Mouse (Mus musculus) heart, postnatal 14 days (tissue): ENCODE measurements around the gene Uckl1. TPM values are rescaled to one million over a fixed set of nuclear protein-coding genes. Genes with fewer than 3 reads are reported as not detected.
A peak's percentile ranks its signal among the peaks of the same experiment; 100 is the strongest.

Source experiments
- DNase-seq, 2 experiments: peaks; one replicate each; pipeline ENCODE4 v3.0.0; 2021 to 2022
- intact Hi-C: fragments of 180-260 bp; cut with DNase I; formaldehyde crosslinking; loops from one replicate; pipeline ENCODE4 v1.15.1; 2025
- long read RNA-seq, 2 experiments: library from polyadenylated mRNA; stranded (forward); transcript quantifications; one replicate each; pipeline ENCODE4 v2.0.0; 2021
- total RNA-seq, 2 experiments: library from RNA; stranded (reverse); gene quantifications; 2 replicates each; pipeline ENCODE4 v1.2.3; 2021

Gene Uckl1
- total RNA-seq: 10 to 100 TPM; 41.0 to 47.0 TPM
- long read RNA-seq, experiment 1, partial matches to known transcripts: 2 of 94 reads
- long read RNA-seq, experiment 1, other reads (novel, unspliced or antisense): 89 of 94 reads
- long read RNA-seq, experiment 2, partial matches to known transcripts: 3 of 66 reads
- long read RNA-seq, experiment 2, other reads (novel, unspliced or antisense): 62 of 66 reads

GRCm38 (mm10) chr2:181584411-181584942 is at the start of gene Uckl1:
TSS of gene Uckl1 (minus strand) at chr2:181584892.
- DNase-seq: no peak
- intact Hi-C loops: loop anchor here (5.0 kb wide), 1 partner anchor 192 kb away; no protein-coding TSS in a partner anchor

GRCm38 (mm10) chr2:181632624-181633023 is 47.9 kb upstream of the Uckl1 start:
- intact Hi-C loops: no loop called here
- DNase-seq: no peak

- no peak for DNase-seq
- intact Hi-C loops: no loop called here
These were observed 43.8 kb upstream of the Uckl1 start for GRCm38 (mm10) chr2:181628471-181628870.

GRCm38 (mm10) chr2:181623401-181623800 is 38.7 kb upstream of the Uckl1 start:
- DNase-seq: peak; percentile 11 to 34
- intact Hi-C loops: loop anchor here (2.0 to 5.0 kb wide), 3 partner anchors 34 to 84 kb away; partner anchors contain the start of gene Gm29797

- intact Hi-C loops: no loop called here
- DNase-seq: no peak
These were observed 34.2 kb upstream of the Uckl1 start for GRCm38 (mm10) chr2:181618761-181619495.

- intact Hi-C loops: no loop called here
These were observed 17.7 kb upstream of the Uckl1 start for GRCm38 (mm10) chr2:181602367-181602766.

GRCm38 (mm10) chr2:181601751-181602145 is 17.1 kb upstream of the Uckl1 start:
- intact Hi-C loops: no loop called here

More at GRCm38 (mm10) chr2:181602367-181602766, 17.7 kb upstream of the Uckl1 start:
- no peak for DNase-seq

GRCm38 (mm10) chr2:181600828-181601750 is 16.4 kb upstream of the Uckl1 start:
- intact Hi-C loops: no loop called here
- peak; percentile 95 to 97 for DNase-seq

More at GRCm38 (mm10) chr2:181601751-181602145, 17.1 kb upstream of the Uckl1 start:
- no peak for DNase-seq

GRCm38 (mm10) chr2:181600226-181600758 is 15.6 kb upstream of the Uckl1 start:
- no peak for DNase-seq
- intact Hi-C loops: no loop called here

GRCm38 (mm10) chr2:181598454-181599351 is 14.0 kb upstream of the Uckl1 start, which contains the start of gene Samd10:
TSS of gene Samd10 (minus strand) at chr2:181599212.
- DNase-seq: peak; percentile 53 to 54
- intact Hi-C loops: loop anchor here (10.0 kb wide), 1 partner anchor 414 kb away; the partner anchor contains the start of gene Ppdpf

- DNase-seq: no peak
- intact Hi-C loops: loop anchor here (10.0 kb wide), 1 partner anchor 413 kb away; the partner anchor contains the start of gene Ppdpf
These were observed 12.8 kb upstream of the Uckl1 start for GRCm38 (mm10) chr2:181597378-181598061.

- intact Hi-C loops: loop anchor here (10.0 kb wide), 1 partner anchor 412 kb away; the partner anchor contains the start of gene Ppdpf
These were observed 11.7 kb upstream of the Uckl1 start for GRCm38 (mm10) chr2:181596221-181596960.

GRCm38 (mm10) chr2:181594946-181595696 is 10.4 kb upstream of the Uckl1 start:
- intact Hi-C loops: loop anchor here (2.0 to 10.0 kb wide), 2 partner anchors 202 to 410 kb away; partner anchors contain the start of gene Ppdpf
- no peak for DNase-seq

More at GRCm38 (mm10) chr2:181596221-181596960, 11.7 kb upstream of the Uckl1 start:
- no peak for DNase-seq

- no peak for DNase-seq
- intact Hi-C loops: loop anchor here (2.0 to 10.0 kb wide), 2 partner anchors 201 to 409 kb away; partner anchors contain the start of gene Ppdpf
These were observed 9.2 kb upstream of the Uckl1 start for GRCm38 (mm10) chr2:181593937-181594336.

- DNase-seq: peak in 1 of 2 experiments; percentile 38
- intact Hi-C loops: loop anchor here (10.0 kb wide), 1 partner anchor 408 kb away; the partner anchor contains the start of gene Ppdpf
These were observed 8.3 kb upstream of the Uckl1 start for GRCm38 (mm10) chr2:181593042-181593421.
